Mouse (Mus musculus) lung, postnatal 0 days (tissue): ENCODE results near the gene Hyal1.

Experiments used
- CTCF ChIP-seq: IDR thresholded peaks from 2 replicates; pipeline ENCODE4 v1.5.1; 2016; ENCODE audit warnings: antibody characterized with exemption, mild to moderate bottlenecking
- EP300 ChIP-seq: IDR thresholded peaks from 2 replicates; pipeline ENCODE4 v1.6.1; 2016; ENCODE audit warnings: antibody characterized with exemption, mild to moderate bottlenecking, control low read depth

GRCm38 (mm10) chr9:107534408-107535202 lies 42.1 kb upstream of the Hyal1 start:
- TF ChIP-seq CTCF = no peak
- no peak for TF ChIP-seq EP300
